Mouse (Mus musculus) regulatory T cell (primary cell): ENCODE results near the gene Tent2.

Experiments
- in situ Hi-C: fragments of 300-600 bp; cut with MboI, MseI; formaldehyde crosslinking; loops from one replicate; pipeline ENCODE4 v1.15.1; 2025; ENCODE audit warnings: high pct_unique_total_duplicates

Gene Tent2

GRCm38 (mm10) chr13:93144336-93145167 is 47.6 kb downstream of the Tent2 start, which contains the start of gene Cmya5:
Cmya5 (minus strand) TSS chr13:93144724.
- in situ Hi-C loops = loop anchor here (10.0 kb wide), 1 partner anchor 790 kb away; no protein-coding TSS in a partner anchor

- in situ Hi-C loops = loop anchor here (10.0 kb wide), 1 partner anchor 791 kb away; no protein-coding TSS in a partner anchor
Measured at GRCm38 (mm10) chr13:93143819-93144283, 48.3 kb downstream of the Tent2 start.

GRCm38 (mm10) chr13:93141184-93141583 is 51.0 kb downstream of the Tent2 start:
- in situ Hi-C loops = loop anchor here (10.0 kb wide), 1 partner anchor 794 kb away; no protein-coding TSS in a partner anchor

- in situ Hi-C loops = no loop called here
Measured at GRCm38 (mm10) chr13:93138059-93138458, 54.1 kb downstream of the Tent2 start.

GRCm38 (mm10) chr13:93137098-93137497 is 55.1 kb downstream of the Tent2 start:
- in situ Hi-C loops = no loop called here

- in situ Hi-C loops = no loop called here
Measured at GRCm38 (mm10) chr13:93136251-93136650, 55.9 kb downstream of the Tent2 start.

GRCm38 (mm10) chr13:93135501-93135900 is 56.7 kb downstream of the Tent2 start:
- in situ Hi-C loops = no loop called here

- in situ Hi-C loops = no loop called here
Measured at GRCm38 (mm10) chr13:93130674-93131073, 61.5 kb downstream of the Tent2 start.

- in situ Hi-C loops = no loop called here
Measured at GRCm38 (mm10) chr13:93128961-93129360, 63.2 kb downstream of the Tent2 start.

- in situ Hi-C loops = no loop called here
Measured at GRCm38 (mm10) chr13:93128111-93128860, 63.9 kb downstream of the Tent2 start.

GRCm38 (mm10) chr13:93122321-93122720 is 69.9 kb downstream of the Tent2 start:
- in situ Hi-C loops = no loop called here

- in situ Hi-C loops = no loop called here
Measured at GRCm38 (mm10) chr13:93117241-93117640, 74.9 kb downstream of the Tent2 start.

GRCm38 (mm10) chr13:93102340-93103090 is 89.7 kb downstream of the Tent2 start:
- in situ Hi-C loops = no loop called here

GRCm38 (mm10) chr13:93098596-93098995 is 93.6 kb downstream of the Tent2 start:
- in situ Hi-C loops = loop anchor here (10.0 kb wide), 1 partner anchor 236 kb away; no protein-coding TSS in a partner anchor

GRCm38 (mm10) chr13:93096643-93097042 is 95.5 kb downstream of the Tent2 start:
- in situ Hi-C loops = loop anchor here (10.0 kb wide), 1 partner anchor 238 kb away; no protein-coding TSS in a partner anchor
